Mouse (Mus musculus): ENCODE results near the gene Cul9. TPM values are rescaled to one million over a fixed set of nuclear protein-coding genes. Genes with fewer than 3 reads are reported as not detected.
A peak's percentile ranks its signal among the peaks of the same experiment; 100 is the strongest.

Gene Cul9
- polyA plus RNA-seq, 1 experiment from 2014 or later, result 2.8 TPM

DNA sequence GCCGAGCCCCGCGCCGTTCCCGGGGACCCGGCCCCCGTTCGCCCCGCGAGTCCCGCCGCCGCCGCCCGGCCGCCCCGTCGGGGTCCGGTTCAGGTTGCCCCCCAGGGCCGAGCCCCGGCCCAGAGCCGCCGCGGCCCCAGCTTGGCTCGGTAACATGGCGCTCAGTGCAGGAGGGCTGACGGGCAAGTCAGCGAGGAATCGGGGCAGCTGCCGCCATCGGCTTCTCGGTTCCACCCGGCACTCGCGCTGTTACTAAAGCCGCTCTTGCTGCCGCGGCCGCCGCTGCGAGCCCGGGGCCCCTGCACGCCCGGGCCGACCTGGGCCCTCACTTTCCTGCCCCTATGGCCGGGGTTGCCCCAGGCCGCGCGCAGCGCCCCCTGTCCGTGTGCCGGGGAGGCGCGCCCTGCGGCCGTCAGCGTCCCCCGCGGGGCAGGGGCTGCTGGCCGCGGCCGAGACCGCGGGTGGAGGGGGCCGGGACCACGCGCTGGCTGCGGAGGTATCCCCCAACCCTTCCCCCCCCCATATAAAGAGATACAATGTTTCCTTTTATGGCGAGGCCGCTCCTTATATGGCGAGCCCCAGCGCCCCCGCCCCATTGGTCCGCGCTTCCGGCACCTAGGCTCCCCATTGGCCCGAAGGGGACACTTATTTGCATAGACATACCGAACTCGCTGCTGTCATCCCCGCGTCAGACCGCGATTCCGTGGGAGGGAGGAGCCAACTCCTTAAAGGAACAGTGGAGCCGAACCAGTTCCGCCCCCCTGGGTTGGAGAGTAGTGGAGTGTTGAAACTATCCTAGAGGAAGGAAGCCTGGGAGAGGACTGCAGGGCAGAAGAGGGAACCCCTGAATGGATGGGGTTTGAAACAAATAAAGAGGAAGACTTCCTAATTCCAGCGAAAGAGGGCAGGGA, 9.7 kb upstream of the Cul9 start, which contains the start of gene Srf:
Gene Srf, minus strand, starts transcription at position 503 of the 911 bp plus-strand sequence.
- Histone ChIP-seq H3K4me1 (ENCODE audit: control insufficient read depth, insufficient read depth, low read length) (peaks cover 29% of the 10 kb centered on the region), H3K4me2 (ENCODE audit: low read depth, low read length) (peak within 1 kb of the TSS; percentile 82), H3K4me3 (ENCODE audit: low read length) (peak within 1 kb of the TSS; percentile 97), H3K9me3 (ENCODE audit: control insufficient read depth, low read length) (no peaks in the 10 kb centered on the region), H3K36me3 (ENCODE audit: control insufficient read depth, insufficient read depth, low read length) (peaks cover 9% of the 10 kb centered on the region; the same call in 1 of the 2 replicates), H3K9ac (ENCODE audit: low read depth, low read length) (peak within 1 kb of the TSS; percentile 100), H3K27me3 (replicated peaks; ENCODE audit: control insufficient read depth, insufficient read depth, low read length) (no peaks in the 10 kb centered on the region), H3K27ac (ENCODE audit: low read length) (peak within 1 kb of the TSS; percentile 93)
- under 1% methylated on average over 85 of the region's 87 CpGs for WGBS
- ATAC-seq, result peak; percentile 95

DNA sequence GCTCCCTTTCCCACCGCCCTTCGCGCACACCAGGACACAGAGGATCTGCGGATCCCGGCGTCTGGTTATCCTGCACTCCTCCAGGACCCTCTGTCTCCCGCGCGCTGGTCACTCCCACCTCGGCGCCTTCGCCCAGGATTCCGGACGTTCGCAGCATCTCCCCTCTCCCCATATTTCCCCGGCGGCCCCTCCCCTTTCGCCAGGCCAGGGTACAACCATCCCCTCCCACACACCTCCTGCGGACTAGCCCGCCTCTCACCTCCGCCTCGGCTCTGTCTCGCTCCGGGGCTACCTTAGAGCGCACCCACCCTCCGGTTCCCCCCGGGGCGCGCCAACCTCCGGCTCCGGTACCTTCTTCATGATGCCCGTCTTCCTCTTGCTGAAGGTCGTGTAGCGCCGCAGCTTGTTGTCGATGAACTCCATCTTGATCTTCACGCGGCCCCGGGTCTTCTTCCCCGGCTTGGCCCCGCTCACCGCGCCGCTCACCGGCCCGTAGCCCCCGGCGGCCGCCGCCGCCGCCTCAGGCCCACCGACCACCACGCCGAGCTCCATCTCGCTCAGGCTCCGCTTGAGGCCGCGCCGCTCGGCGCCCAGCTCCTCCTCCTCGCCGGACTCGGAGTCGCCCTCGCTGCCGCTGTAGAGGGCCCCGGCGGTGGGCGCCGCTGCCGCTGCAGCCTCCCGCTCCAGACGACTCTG, 8.9 kb upstream of the Cul9 start:
- WGBS, result under 1% methylated on average over 70 of the region's 75 CpGs
- Histone ChIP-seq H3K36me3 (ENCODE audit: control insufficient read depth, insufficient read depth, low read length) (peaks cover 13% of the 10 kb centered on the region; the same call in 1 of the 2 replicates), H3K9ac (ENCODE audit: low read depth, low read length) (peak overlapping the region; percentile 100), H3K4me1 (ENCODE audit: control insufficient read depth, insufficient read depth, low read length) (peaks cover 29% of the 10 kb centered on the region), H3K4me3 (ENCODE audit: low read length) (peak overlapping the region; percentile 97), H3K4me2 (ENCODE audit: low read depth, low read length) (peak overlapping the region; percentile 82), H3K27ac (ENCODE audit: low read length) (peak overlapping the region; percentile 92), H3K27me3 (replicated peaks; ENCODE audit: control insufficient read depth, insufficient read depth, low read length) (no peaks in the 10 kb centered on the region), H3K9me3 (ENCODE audit: control insufficient read depth, low read length) (no peaks in the 10 kb centered on the region)
- ATAC-seq, result no peak

DNA sequence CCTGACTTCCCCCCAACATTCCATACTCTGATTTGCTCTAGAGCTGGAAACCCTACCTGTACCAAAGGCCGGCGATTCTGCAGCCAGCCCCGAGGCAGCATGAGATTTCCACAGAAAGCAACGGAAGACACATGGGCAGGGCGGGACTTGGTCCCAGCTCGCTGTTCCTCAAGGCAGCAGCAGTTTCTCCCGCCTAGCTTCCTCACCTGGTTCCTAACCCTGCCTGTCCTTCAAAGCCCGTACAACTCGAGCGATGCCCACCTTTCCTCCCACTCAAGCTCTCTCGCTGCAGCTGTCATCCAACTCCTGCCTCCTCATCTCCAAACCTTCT, 8.4 kb upstream of the Cul9 start:
- H3K36me3 ChIP-seq (ENCODE audit: control insufficient read depth, insufficient read depth, low read length), result peaks cover 13% of the 10 kb centered on the region; the same call in 1 of the 2 replicates
- no peak for ATAC-seq
- 0% methylated on average over 11 of the region's 11 CpGs for WGBS
- peak overlapping the region; percentile 100 for H3K9ac ChIP-seq (ENCODE audit: low read depth, low read length)
- no peaks in the 10 kb centered on the region for H3K27me3 ChIP-seq (replicated peaks; ENCODE audit: control insufficient read depth, insufficient read depth, low read length)
- H3K9me3 ChIP-seq (ENCODE audit: control insufficient read depth, low read length), result no peaks in the 10 kb centered on the region
- peak overlapping the region; percentile 97 for H3K4me3 ChIP-seq (ENCODE audit: low read length)
- H3K4me1 ChIP-seq (ENCODE audit: control insufficient read depth, insufficient read depth, low read length), result peaks cover 29% of the 10 kb centered on the region
- peak overlapping the region; percentile 82 for H3K4me2 ChIP-seq (ENCODE audit: low read depth, low read length)
- H3K27ac ChIP-seq (ENCODE audit: low read length), result peak overlapping the region; percentile 92

DNA sequence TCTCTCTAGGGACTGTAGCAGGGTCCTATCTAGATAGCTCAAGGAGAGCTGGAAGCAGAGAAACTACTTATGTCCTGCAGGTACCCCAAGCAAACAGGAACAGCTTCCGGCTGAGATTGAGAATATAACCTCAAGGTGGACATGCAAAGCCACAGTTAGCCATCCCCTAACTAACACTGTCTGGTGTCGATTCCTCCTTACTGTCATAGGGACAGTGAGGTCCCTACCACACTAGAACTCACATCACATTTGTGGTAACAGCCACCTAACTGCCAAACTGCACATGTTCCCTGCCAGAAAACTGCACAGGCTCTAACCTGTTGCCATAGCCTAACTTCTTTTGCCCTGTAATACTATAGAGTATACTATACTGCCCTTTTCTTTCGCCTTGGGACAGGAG, 7.7 kb upstream of the Cul9 start:
- peak overlapping the region; percentile 97 for H3K4me3 ChIP-seq (ENCODE audit: low read length)
- H3K9me3 ChIP-seq (ENCODE audit: control insufficient read depth, low read length), result no peaks in the 10 kb centered on the region
- 56% methylated on average over 3 of the region's 3 CpGs for WGBS
- peaks cover 17% of the 10 kb centered on the region for H3K36me3 ChIP-seq (ENCODE audit: control insufficient read depth, insufficient read depth, low read length)
- ATAC-seq, result no peak
- peak overlapping the region; percentile 79 for H3K27ac ChIP-seq (ENCODE audit: low read length)
- peak overlapping the region; percentile 82 for H3K4me2 ChIP-seq (ENCODE audit: low read depth, low read length)
- no peaks in the 10 kb centered on the region for H3K27me3 ChIP-seq (replicated peaks; ENCODE audit: control insufficient read depth, insufficient read depth, low read length)
- H3K9ac ChIP-seq (ENCODE audit: low read depth, low read length), result peak overlapping the region; percentile 100
- peaks cover 29% of the 10 kb centered on the region for H3K4me1 ChIP-seq (ENCODE audit: control insufficient read depth, insufficient read depth, low read length)

DNA sequence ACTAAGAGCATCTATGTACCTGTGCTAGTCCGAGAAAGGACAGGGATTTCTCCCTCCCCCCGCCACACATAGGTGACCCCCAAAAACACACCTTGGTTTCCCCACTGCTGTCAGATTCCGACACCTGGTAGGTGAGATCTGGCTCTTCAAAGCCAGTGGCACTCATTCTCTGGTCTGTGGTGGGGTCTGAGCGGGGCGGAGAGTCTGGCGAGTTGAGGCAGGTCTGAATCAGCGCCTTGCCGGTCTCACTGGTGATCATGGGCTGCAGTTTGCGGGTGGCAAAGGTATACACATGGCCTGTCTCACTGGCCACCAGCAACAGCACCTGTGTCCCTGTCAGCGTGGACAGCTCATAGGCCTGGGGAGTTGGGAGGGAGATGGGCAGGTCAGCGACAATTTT, 7.3 kb upstream of the Cul9 start:
- Histone ChIP-seq H3K9me3 (ENCODE audit: control insufficient read depth, low read length) (no peaks in the 10 kb centered on the region), H3K27me3 (replicated peaks; ENCODE audit: control insufficient read depth, insufficient read depth, low read length) (no peaks in the 10 kb centered on the region), H3K4me1 (ENCODE audit: control insufficient read depth, insufficient read depth, low read length) (peaks cover 29% of the 10 kb centered on the region), H3K4me3 (ENCODE audit: low read length) (peak overlapping the region; percentile 97), H3K36me3 (ENCODE audit: control insufficient read depth, insufficient read depth, low read length) (peaks cover 22% of the 10 kb centered on the region), H3K9ac (ENCODE audit: low read depth, low read length) (peak overlapping the region; percentile 100), H3K4me2 (ENCODE audit: low read depth, low read length) (peak overlapping the region; percentile 82), H3K27ac (ENCODE audit: low read length) (peak overlapping the region; percentile 79)
- ATAC-seq, result no peak
- 36% methylated on average over 11 of the region's 11 CpGs for WGBS

DNA sequence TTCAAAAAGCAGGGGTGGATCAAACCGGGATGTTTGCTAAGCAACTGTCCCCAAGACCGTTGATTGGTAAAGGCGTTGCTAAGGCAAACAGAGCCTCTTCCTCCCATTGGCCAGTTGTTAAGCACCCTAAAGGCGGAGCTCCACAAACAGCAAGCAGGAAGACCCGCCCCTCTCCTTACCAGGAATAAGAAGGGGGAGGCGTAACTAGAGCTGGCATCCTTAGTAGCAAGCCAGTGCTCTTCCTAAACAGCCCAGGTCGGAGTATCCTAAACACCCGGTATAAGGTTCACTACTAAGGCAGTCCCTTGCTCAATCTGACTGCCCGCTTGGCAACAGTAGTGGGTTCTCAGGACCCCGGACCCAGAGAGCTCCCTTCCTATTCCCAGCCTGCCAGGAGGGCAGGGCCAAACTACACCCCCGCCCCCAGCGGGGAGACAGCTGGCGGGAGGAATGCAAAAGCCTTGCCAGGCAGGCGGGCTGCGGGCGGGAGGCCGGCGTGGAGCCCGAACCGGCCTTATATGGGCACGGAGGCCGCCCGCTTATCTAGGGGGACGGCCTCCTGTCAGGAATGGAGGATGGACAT, 6.7 kb upstream of the Cul9 start:
- H3K4me2 ChIP-seq (ENCODE audit: low read depth, low read length), result peak overlapping the region; percentile 82
- peaks cover 29% of the 10 kb centered on the region for H3K4me1 ChIP-seq (ENCODE audit: control insufficient read depth, insufficient read depth, low read length)
- H3K27me3 ChIP-seq (replicated peaks; ENCODE audit: control insufficient read depth, insufficient read depth, low read length), result no peaks in the 10 kb centered on the region
- H3K9me3 ChIP-seq (ENCODE audit: control insufficient read depth, low read length), result no peaks in the 10 kb centered on the region
- ATAC-seq, result peak; percentile 75
- 2% methylated on average over 24 of the region's 24 CpGs for WGBS
- peaks cover 22% of the 10 kb centered on the region for H3K36me3 ChIP-seq (ENCODE audit: control insufficient read depth, insufficient read depth, low read length)
- peak overlapping the region; percentile 82 for H3K27ac ChIP-seq (ENCODE audit: low read length)
- H3K4me3 ChIP-seq (ENCODE audit: low read length), result peak overlapping the region; percentile 97
- H3K9ac ChIP-seq (ENCODE audit: low read depth, low read length), result peak overlapping the region; percentile 100

DNA sequence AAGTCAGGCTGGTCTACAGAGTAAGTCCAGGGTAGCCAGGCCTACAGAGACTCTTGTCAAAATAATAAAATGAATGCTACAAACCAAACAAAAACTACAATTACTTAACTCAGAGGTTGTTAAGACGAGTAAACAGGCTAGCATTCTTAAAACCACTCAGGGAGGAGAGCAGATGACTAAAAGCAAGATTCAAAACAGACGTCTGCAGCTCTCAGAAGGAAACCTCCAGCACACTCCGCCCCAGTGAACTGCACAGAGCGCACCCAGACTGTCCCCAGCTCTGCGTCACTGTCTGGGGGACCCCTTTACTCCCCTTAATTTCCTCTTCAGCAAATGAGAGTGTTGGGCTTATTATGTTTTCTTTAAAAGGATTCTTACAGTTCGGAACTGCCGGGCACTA, 6.0 kb upstream of the Cul9 start:
- Histone ChIP-seq H3K4me1 (ENCODE audit: control insufficient read depth, insufficient read depth, low read length) (peaks cover 23% of the 10 kb centered on the region), H3K4me3 (ENCODE audit: low read length) (no peak overlapping the region), H3K9ac (ENCODE audit: low read depth, low read length) (no peak overlapping the region), H3K9me3 (ENCODE audit: control insufficient read depth, low read length) (no peaks in the 10 kb centered on the region), H3K27ac (ENCODE audit: low read length) (peak overlapping the region; percentile 15; the same call in 1 of the 2 replicates), H3K27me3 (replicated peaks; ENCODE audit: control insufficient read depth, insufficient read depth, low read length) (no peaks in the 10 kb centered on the region), H3K4me2 (ENCODE audit: low read depth, low read length) (peak overlapping the region; percentile 34; the same call in 1 of the 2 replicates), H3K36me3 (ENCODE audit: control insufficient read depth, insufficient read depth, low read length) (peaks cover 22% of the 10 kb centered on the region)
- ATAC-seq, result no peak
- 83% methylated on average over 7 of the region's 7 CpGs for WGBS

DNA sequence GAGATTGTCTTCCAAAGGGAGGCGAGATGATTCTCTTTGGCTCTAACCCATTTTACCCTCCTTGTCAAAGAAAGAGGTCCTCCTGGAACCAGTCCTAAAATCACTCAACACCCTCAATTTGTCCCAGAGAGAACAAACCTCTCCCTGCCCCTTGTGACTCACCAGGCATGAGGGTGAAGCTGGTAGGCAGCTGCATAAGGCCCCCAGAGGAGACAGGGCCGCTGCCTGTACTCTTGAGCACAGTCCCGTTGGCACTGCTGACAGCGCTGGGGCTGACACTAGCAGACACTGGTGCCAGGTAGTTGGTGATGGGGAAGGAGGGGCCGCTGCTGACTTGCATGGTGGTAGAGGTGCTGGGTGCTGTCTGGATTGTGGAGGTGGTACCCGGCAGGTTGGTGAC, 5.2 kb upstream of the Cul9 start:
- no peak overlapping the region for H3K4me3 ChIP-seq (ENCODE audit: low read length)
- peaks cover 22% of the 10 kb centered on the region for H3K36me3 ChIP-seq (ENCODE audit: control insufficient read depth, insufficient read depth, low read length)
- WGBS, result 93% methylated on average over 6 of the region's 6 CpGs
- no peaks in the 10 kb centered on the region for H3K27me3 ChIP-seq (replicated peaks; ENCODE audit: control insufficient read depth, insufficient read depth, low read length)
- no peak overlapping the region for H3K4me2 ChIP-seq (ENCODE audit: low read depth, low read length)
- ATAC-seq, result no peak
- no peaks in the 10 kb centered on the region for H3K9me3 ChIP-seq (ENCODE audit: control insufficient read depth, low read length)
- H3K27ac ChIP-seq (ENCODE audit: low read length), result no peak overlapping the region
- no peak overlapping the region for H3K9ac ChIP-seq (ENCODE audit: low read depth, low read length)
- H3K4me1 ChIP-seq (ENCODE audit: control insufficient read depth, insufficient read depth, low read length), result peaks cover 28% of the 10 kb centered on the region

DNA sequence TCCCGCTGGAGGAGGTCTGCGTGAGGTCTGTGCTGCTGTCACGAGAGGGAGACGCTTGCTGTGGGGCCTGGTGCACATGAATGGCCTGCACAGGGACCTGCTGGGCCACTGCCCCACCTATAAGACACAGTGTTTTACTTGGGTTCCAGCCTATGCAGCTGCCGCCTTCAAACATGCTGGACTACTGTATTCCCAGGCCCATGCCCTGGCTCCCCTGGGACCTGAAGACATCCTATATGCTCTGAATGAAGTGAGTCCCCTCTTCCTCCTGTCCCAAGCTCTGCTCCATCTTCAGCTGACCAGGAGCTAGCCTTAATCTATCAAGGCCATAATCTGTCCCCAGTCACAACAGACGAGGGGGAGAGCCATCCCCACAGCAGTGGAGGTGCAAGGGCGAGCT, 4.7 kb upstream of the Cul9 start:
- Histone ChIP-seq H3K9me3 (ENCODE audit: control insufficient read depth, low read length) (no peaks in the 10 kb centered on the region), H3K4me3 (ENCODE audit: low read length) (no peak overlapping the region), H3K27ac (ENCODE audit: low read length) (no peak overlapping the region), H3K9ac (ENCODE audit: low read depth, low read length) (no peak overlapping the region), H3K27me3 (replicated peaks; ENCODE audit: control insufficient read depth, insufficient read depth, low read length) (no peaks in the 10 kb centered on the region), H3K4me2 (ENCODE audit: low read depth, low read length) (no peak overlapping the region), H3K4me1 (ENCODE audit: control insufficient read depth, insufficient read depth, low read length) (peaks cover 30% of the 10 kb centered on the region), H3K36me3 (ENCODE audit: control insufficient read depth, insufficient read depth, low read length) (peaks cover 22% of the 10 kb centered on the region)
- no peak for ATAC-seq
- 88% methylated on average over 7 of the region's 7 CpGs for whole genome bisulfite sequencing
